Mouse (Mus musculus) spleen, embryonic (tissue): ENCODE data around the gene Gper1.

Source experiments
- CTCF ChIA-PET: fragments of 350-600 bp; sonication (Branson Sonifier 250); formaldehyde crosslinking; loops from one replicate; lab custom pipeline; 2022; lab: Charles Lee

Gper1 gene

DNA sequence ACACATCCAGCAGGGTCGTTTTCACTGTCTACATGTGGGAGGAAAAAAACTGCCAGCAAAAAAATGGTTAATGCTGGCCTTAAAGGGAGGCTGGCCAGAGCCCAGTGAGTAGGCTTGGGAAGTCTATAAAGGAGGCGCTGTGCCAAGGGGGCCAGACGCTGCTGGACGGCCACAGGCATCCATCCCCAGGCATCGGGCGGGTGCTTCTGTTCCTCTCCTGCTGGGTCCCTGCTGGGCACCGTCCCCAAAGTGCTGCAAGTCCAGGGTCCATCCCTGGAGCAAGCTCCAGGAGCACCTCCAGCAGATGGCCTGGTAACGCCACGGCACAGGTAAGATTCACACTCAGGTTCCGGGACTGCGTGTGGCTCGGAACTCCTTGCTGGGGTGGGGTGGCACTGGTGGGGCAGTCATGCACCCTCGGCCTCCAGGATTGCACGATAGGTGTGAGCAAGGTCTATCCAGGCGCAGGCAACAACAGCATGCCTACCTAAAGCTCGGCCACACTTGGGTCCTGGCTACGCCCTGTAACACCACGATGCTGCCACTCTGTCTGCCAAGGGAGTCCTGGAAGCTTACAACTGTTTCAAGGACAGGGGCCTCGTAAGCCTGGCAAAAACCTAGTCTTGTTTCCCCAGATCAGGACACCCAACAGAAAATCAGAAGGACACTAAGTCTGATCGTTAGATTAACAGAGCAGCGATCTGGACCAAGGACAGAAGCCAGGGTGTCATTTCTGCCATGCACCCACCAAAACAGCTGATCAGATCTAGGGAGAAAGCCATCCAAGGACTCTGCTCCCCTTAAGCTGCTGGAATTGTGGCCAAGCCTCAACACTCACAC, at the start of gene Gper1:
Gene Gper1, plus strand, starts transcription at position 126 of the 840 bp plus-strand sequence.
- CTCF ChIA-PET, result no interaction called here

- CTCF ChIA-PET, result no interaction called here
Measured at GRCm38 (mm10) chr5:139373889-139374444, 49.0 kb upstream of the Gper1 start.

GRCm38 (mm10) chr5:139374841-139375240, 48.1 kb upstream of the Gper1 start:
- CTCF ChIA-PET, result interaction anchor here (0.8 kb wide), 1 partner anchor 19 kb away, joined by 4 read pairs; no protein-coding TSS in a partner anchor

DNA sequence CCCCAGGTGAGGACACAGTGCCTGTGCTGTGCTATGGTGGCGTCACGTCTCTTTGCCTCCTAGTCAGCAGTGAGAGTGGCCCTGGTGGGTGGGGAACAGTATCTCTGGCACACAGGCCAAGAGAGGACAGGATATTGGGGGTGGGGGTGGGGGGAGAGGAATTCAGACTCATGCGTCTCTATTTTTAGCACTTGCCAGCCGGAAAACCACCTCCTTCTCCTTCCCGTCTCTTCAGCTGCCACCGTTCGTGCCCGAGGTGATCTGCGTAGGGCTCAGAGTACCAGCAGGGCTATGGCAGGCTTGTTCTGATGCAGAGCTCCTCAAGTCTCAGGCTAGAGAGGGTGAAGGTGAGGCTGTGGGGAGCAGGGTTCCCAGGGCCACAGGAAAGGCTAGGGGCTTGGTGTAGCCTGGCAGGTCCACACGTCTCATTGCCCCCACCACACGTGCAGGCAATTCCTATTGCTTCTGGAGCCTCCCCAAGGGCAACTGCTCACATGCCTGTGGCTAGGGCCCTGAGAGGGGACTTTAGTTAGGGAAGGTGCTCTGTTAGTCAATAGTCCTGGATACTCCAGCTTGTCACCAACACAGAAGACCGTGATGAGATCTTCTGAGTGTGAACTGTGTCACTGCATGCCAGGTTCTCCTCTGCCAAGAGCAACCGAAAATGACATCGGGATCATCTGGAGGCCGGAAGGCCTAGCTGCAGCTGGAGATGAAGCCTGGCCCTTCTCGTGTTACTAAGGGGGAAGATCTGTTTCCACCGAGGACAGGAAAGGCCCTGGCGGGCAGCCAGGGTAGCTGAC, 45.3 kb upstream of the Gper1 start, which contains the start of gene Gpr146:
Gene Gpr146, plus strand, starts transcription at position 230 of the 803 bp plus-strand sequence.
- CTCF ChIA-PET, result no interaction called here

- CTCF ChIA-PET, result no interaction called here
Measured at GRCm38 (mm10) chr5:139378271-139378556, 44.7 kb upstream of the Gper1 start.

GRCm38 (mm10) chr5:139378986-139379629, 43.8 kb upstream of the Gper1 start:
- CTCF ChIA-PET, result no interaction called here

DNA sequence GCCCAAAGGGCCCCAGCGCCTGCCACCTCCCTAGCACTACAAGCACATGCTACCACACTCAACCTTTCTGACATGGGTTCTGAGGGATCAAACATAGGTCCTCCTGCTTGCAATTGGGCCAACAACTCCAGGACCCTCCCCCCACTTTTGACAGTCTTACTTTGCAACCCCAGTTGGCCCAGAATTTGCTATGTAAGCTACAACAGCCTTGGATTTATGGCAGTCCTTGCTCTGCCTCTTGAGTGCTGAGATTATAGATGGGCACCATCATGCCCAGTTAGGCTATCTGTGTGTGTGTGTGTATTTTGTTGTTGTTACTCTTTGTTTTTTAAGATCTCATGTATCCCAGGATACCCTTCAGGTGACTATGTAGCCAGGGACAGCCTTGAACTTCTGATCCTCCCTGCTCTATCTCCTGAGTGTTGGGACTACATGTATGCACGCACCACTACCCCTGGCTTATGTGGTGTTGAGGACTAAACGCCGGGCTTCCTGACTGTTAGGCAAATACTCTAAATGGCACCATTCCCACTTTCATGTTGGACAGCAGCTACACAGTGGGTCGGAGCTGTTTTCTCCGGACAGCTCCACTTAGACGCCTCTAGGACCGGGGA, 43.1 kb upstream of the Gper1 start:
- CTCF ChIA-PET, result no interaction called here

- CTCF ChIA-PET, result interaction anchor here (0.6 kb wide), 1 partner anchor 15 kb away, joined by 4 read pairs; no protein-coding TSS in a partner anchor
Measured at GRCm38 (mm10) chr5:139380385-139381248, 42.3 kb upstream of the Gper1 start.

- CTCF ChIA-PET, result no interaction called here
Measured at GRCm38 (mm10) chr5:139381586-139382513, 41.1 kb upstream of the Gper1 start.

DNA sequence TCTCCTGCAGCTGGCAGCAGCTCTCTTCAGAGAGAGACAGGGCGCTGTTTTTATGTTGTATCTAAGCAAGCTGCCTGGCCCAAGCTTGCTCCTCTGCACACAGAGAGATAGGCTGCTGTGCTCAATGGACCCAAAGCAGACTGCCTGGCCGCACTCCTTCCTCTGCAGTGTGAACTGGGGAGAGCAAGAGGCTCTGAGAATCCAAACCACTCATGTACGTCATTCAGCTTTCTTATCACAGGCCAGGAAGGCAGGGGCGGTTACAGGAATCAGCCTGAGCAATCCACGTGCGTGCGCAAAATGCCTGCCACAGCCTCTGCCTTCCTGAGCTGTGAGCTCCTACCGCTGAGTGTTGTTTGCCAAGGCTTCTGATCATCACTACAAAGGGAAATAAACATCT, 40.2 kb upstream of the Gper1 start:
- CTCF ChIA-PET, result interaction anchor here (0.8 to 1.1 kb wide), 2 partner anchors 11 to 16 kb away, joined by 3 read pairs; no protein-coding TSS in a partner anchor

DNA sequence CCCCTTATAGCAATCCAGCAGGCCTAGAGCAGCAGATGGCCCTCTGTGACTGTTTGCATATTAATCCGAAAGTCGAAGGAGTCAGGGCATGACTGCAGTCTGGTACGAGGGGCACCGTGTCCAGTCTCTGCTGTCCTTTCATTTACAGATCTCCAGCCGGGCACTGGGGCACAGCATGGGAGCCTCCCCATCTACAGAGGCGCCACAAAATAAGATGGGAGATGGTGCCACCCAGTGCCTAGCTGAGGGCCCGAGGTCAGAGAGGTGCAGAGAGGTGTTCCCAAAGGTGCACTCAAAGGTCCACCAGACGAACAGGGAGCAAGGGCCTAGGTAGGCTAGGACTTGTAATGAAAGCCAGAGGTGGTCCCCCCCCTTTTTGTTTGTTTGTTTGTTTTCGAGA, 39.7 kb upstream of the Gper1 start:
- CTCF ChIA-PET, result interaction anchor here (0.8 to 1.1 kb wide), 2 partner anchors 12 to 15 kb away, joined by 3 read pairs; no protein-coding TSS in a partner anchor

DNA sequence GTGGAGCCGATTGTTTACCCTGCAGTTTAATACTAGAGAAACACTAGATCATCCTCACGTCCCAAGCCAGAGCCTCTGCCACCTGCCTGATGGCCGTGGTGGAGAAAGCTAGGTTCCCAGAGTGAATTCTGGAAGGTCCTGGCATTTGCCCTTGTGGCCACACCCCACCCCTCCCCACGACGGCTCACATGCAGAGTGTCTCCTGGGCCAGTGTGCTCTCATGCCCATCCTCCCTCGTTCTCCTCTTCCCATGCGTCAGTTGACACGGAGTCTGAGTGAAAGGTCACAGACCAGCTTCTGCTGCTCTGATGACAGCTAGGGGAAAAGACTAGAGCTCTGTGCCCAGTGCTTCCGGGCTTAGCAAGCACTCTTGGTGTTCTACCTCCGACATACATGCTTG, 38.4 kb upstream of the Gper1 start:
- CTCF ChIA-PET, result interaction anchor here (0.6 kb wide), 1 partner anchor 9 kb away, joined by 4 read pairs; no protein-coding TSS in a partner anchor

DNA sequence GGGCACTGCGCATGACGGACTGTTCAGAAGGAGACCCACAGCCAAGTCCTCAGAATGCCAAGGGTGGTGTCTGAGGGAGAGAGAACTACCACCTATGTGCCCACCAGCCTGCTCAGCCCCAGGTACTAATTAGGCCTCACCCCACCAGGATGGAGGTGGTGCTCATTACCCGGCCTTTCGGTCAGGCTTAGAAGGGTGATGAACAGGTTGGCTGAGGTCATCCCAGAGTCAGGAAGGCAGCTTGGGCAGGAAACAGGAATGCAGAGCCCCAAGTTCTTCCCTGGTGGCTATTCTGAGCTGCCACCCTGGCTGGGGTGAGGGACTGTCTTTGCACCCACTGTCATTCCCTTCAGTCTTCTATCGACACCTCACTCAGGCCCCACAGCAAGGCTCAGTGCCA, 36.9 kb upstream of the Gper1 start:
- CTCF ChIA-PET, result no interaction called here

- CTCF ChIA-PET, result interaction anchor here (0.6 to 0.8 kb wide), 2 partner anchors 15 to 23 kb away, joined by 8 to 11 read pairs; no protein-coding TSS in a partner anchor
Measured at GRCm38 (mm10) chr5:139387329-139388194, 35.4 kb upstream of the Gper1 start.

DNA sequence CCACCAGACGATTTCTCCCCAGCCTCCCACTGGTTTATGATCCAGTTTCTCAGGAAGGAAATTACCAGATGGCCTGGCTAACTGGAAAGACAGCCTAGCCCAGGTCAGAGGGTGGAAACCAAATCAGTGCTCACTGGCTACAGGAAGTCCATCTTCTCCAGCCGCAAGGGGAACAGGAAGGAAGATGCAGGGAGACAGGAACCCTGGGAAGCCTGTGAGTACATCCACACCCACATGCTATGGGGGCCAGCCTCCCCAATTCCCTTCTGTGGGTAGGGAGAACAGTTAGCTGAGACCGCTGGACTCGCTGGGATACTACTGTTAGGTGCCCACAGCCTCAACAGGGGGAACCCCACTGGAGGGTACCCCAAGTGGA, 34.8 kb upstream of the Gper1 start:
- CTCF ChIA-PET, result no interaction called here

GRCm38 (mm10) chr5:139388694-139389675, 34.0 kb upstream of the Gper1 start:
- CTCF ChIA-PET, result no interaction called here

- CTCF ChIA-PET, result no interaction called here
Measured at GRCm38 (mm10) chr5:139389676-139390061, 33.3 kb upstream of the Gper1 start.
